Mouse (Mus musculus): ENCODE data around the gene E2f1. TPM values are rescaled to one million over a fixed set of nuclear protein-coding genes. Genes with fewer than 3 reads are reported as not detected.

Gene E2f1
- total and polyA plus RNA-seq, 3 experiments: 5.1 to 19.6 (median 5.3) TPM

GRCm38 (mm10) chr2:154551476-154551875 is 18.2 kb downstream of the E2f1 start, which contains the start of gene Actl10:
TSS of gene Actl10 (plus strand) at chr2:154551776.
- Histone ChIP-seq H3K9me3 (replicated peaks; ENCODE audit: low read length) (no peaks in the 10 kb centered on the region), H3K79me2 (replicated peaks; ENCODE audit: control insufficient read depth, extremely low read depth, insufficient read depth, poor library complexity, severe bottlenecking) (no peaks in the 10 kb centered on the region), H3K4me2 (ENCODE audit: insufficient read depth, low read depth, poor library complexity, severe bottlenecking) (no peak within 1 kb of the TSS), H3K4me1 (ENCODE audit: control insufficient read depth in 1 of 2, insufficient read depth in 2 of 2) (peaks cover 9 to 13% of the 10 kb centered on the region in 2 experiments), H3K27ac (ENCODE audit: insufficient read depth, low read depth) (no peak within 1 kb of the TSS), H3K36me3 (replicated peaks in 1 of 2; ENCODE audit: control insufficient read depth in 1 of 2, insufficient read depth in 1 of 2, low read length in 1 of 2) (peaks cover 15 to 73% of the 10 kb centered on the region in 2 experiments), H3K4me3 (replicated peaks in 1 of 3; ENCODE audit: low read depth in 2 of 3, low read length in 2 of 3, poor library complexity in 1 of 3) (no peak within 1 kb of the TSS), H3K27me3 (replicated peaks) (no peaks in the 10 kb centered on the region), H3K9ac (ENCODE audit: insufficient read depth, low read depth) (no peak within 1 kb of the TSS)
- no peak for TF ChIP-seq IRF4 (IDR thresholded peaks at IDR 0.05; ENCODE audit: low read depth, low read length)
- no peak for TF ChIP-seq ETS1 (conservative IDR thresholded peaks at IDR 0.05; ENCODE audit: low read depth, low read length)
- no peak for TF ChIP-seq POLR2AphosphoS2 (IDR thresholded peaks at IDR 0.05; ENCODE audit: low read depth, low read length)
- TF ChIP-seq USF1 (IDR thresholded peaks at IDR 0.05; ENCODE audit: low read depth, low read length): no peak
- no peak for TF ChIP-seq RAD21 (IDR thresholded peaks at IDR 0.05; ENCODE audit: low read depth, low read length)
- TF ChIP-seq GABPA (IDR thresholded peaks at IDR 0.05; ENCODE audit: insufficient replicate concordance, low read depth, low read length): no peak
- no peak for TF ChIP-seq EP300 (IDR thresholded peaks at IDR 0.05; ENCODE audit: low read length)
- no peak for TF ChIP-seq ZNF384 (IDR thresholded peaks at IDR 0.05; ENCODE audit: low read depth, low read length)
- TF ChIP-seq SMC3 (IDR thresholded peaks at IDR 0.05; ENCODE audit: low read depth, low read length): no peak
- no peak for TF ChIP-seq NRF1 (IDR thresholded peaks at IDR 0.05; ENCODE audit: low read depth, low read length)
- no peak for TF ChIP-seq CTCF (conservative IDR thresholded peaks at IDR 0.05 in 1 of 2, IDR thresholded peaks at IDR 0.05 in 1 of 2; ENCODE audit: low read depth in 2 of 2, low read length in 2 of 2)
- no peak for TF ChIP-seq MAFK (IDR thresholded peaks at IDR 0.05; ENCODE audit: insufficient replicate concordance, low read length)
- TF ChIP-seq PAX5 (IDR thresholded peaks at IDR 0.05; ENCODE audit: low read length): no peak
- dilution Hi-C loops (cut with MboI; ENCODE audit: extremely low pct_ligation_motif_present, extremely low pct_unique_long_range_greater_than_20kb, low sequenced_read_pairs): no loop called here
- no peak for DNase-seq (ENCODE audit: extremely low read depth)
- in situ Hi-C loops (cut with MboI; ENCODE audit: low pct_ligation_motif_present, low pct_unique_long_range_greater_than_20kb, low sequenced_read_pairs): no loop called here

- Histone ChIP-seq H3K4me1 (ENCODE audit: control insufficient read depth in 1 of 2, insufficient read depth in 2 of 2) (peaks cover 9 to 13% of the 10 kb centered on the region in 2 experiments), H3K79me2 (replicated peaks; ENCODE audit: control insufficient read depth, extremely low read depth, insufficient read depth, poor library complexity, severe bottlenecking) (no peaks in the 10 kb centered on the region), H3K27me3 (replicated peaks) (no peaks in the 10 kb centered on the region), H3K36me3 (replicated peaks in 1 of 2; ENCODE audit: control insufficient read depth in 1 of 2, insufficient read depth in 1 of 2, low read length in 1 of 2) (peaks cover 15 to 75% of the 10 kb centered on the region in 2 experiments), H3K27ac (ENCODE audit: insufficient read depth, low read depth) (no peak overlapping the region), H3K9me3 (replicated peaks; ENCODE audit: low read length) (no peaks in the 10 kb centered on the region), H3K9ac (ENCODE audit: insufficient read depth, low read depth) (no peak overlapping the region), H3K4me3 (replicated peaks in 1 of 3; ENCODE audit: low read depth in 2 of 3, low read length in 2 of 3, poor library complexity in 1 of 3) (no peak overlapping the region), H3K4me2 (ENCODE audit: insufficient read depth, low read depth, poor library complexity, severe bottlenecking) (no peak overlapping the region)
- TF ChIP-seq CHD2 (IDR thresholded peaks at IDR 0.05; ENCODE audit: low read length) (no peak), TCF12 (IDR thresholded peaks at IDR 0.05; ENCODE audit: low read depth, low read length) (no peak), POLR2A (IDR thresholded peaks at IDR 0.05; ENCODE audit: low read depth, low read length) (no peak), SMC3 (IDR thresholded peaks at IDR 0.05; ENCODE audit: low read depth, low read length) (no peak), E2F4 (IDR thresholded peaks at IDR 0.05; ENCODE audit: insufficient replicate concordance, low read depth, low read length) (no peak), GABPA (IDR thresholded peaks at IDR 0.05; ENCODE audit: insufficient replicate concordance, low read depth, low read length) (no peak), MEF2A (IDR thresholded peaks at IDR 0.05; ENCODE audit: borderline replicate concordance, low read depth, low read length) (no peak), TBP (conservative IDR thresholded peaks at IDR 0.05; ENCODE audit: low read depth, low read length) (no peak), SIN3A (IDR thresholded peaks at IDR 0.05; ENCODE audit: low read length) (no peak), PAX5 (IDR thresholded peaks at IDR 0.05; ENCODE audit: low read length) (no peak), USF1 (IDR thresholded peaks at IDR 0.05; ENCODE audit: low read depth, low read length) (no peak), ZMIZ1 (IDR thresholded peaks at IDR 0.05; ENCODE audit: low read depth, low read length) (no peak), IRF4 (IDR thresholded peaks at IDR 0.05; ENCODE audit: low read depth, low read length) (no peak), BHLHE40 (IDR thresholded peaks at IDR 0.05; ENCODE audit: low read depth, low read length) (no peak), POLR2AphosphoS2 (IDR thresholded peaks at IDR 0.05; ENCODE audit: low read depth, low read length) (no peak)
- dilution Hi-C loops (cut with MboI; ENCODE audit: extremely low pct_ligation_motif_present, extremely low pct_unique_long_range_greater_than_20kb, low sequenced_read_pairs) (no loop called here), in situ Hi-C loops (cut with MboI; ENCODE audit: low pct_ligation_motif_present, low pct_unique_long_range_greater_than_20kb, low sequenced_read_pairs) (no loop called here)
- DNase-seq (ENCODE audit: extremely low read depth): no peak
These were observed 18.8 kb downstream of the E2f1 start for GRCm38 (mm10) chr2:154550937-154551336.

All from CH12.LX (cell line).